Mouse (Mus musculus) E14TG2a.4 (cell line): ENCODE data around the gene Gm6370.
"Not testable (repeated sequence)": the region's sequence is repeated elsewhere in the genome, so short reads cannot be mapped to it uniquely, and the experiment has no call there.

Source experiments
- H3K27me3 ChIP-seq: 2 replicates; pipeline ENCODE4 v1.6.1; 2014; ENCODE audit warnings: low read length, control low read depth; ENCODE audit not compliant: insufficient read depth
- H3K36me3 ChIP-seq: 2 replicates; pipeline ENCODE4 v1.6.1; 2014; ENCODE audit warnings: low read length, control low read depth; ENCODE audit not compliant: insufficient read depth
- H3K4me1 ChIP-seq: replicated peaks from 2 replicates; pipeline ENCODE4 v1.6.1; 2014; ENCODE audit warnings: low read depth, low read length, control low read depth
- H3K4me3 ChIP-seq: replicated peaks from 2 replicates; pipeline ENCODE4 v1.5.1; 2014; ENCODE audit warnings: mild to moderate bottlenecking, low read length
- H3K9me3 ChIP-seq: 2 replicates; pipeline ENCODE4 v1.6.1; 2014; ENCODE audit warnings: low read length, control low read depth
- CTCF ChIP-seq: conservative IDR thresholded peaks from 2 replicates; pipeline ENCODE4 v1.5.1; 2014; ENCODE audit warnings: low read length
- NANOG ChIP-seq: IDR thresholded peaks from 2 replicates; pipeline ENCODE4 v1.6.1; 2014; ENCODE audit warnings: borderline replicate concordance, low read length, mixed read lengths
- POU5F1 ChIP-seq: IDR thresholded peaks from 2 replicates; pipeline ENCODE4 v1.6.1; 2014; ENCODE audit warnings: low read length, borderline replicate concordance

The Gm6370 gene

DNA sequence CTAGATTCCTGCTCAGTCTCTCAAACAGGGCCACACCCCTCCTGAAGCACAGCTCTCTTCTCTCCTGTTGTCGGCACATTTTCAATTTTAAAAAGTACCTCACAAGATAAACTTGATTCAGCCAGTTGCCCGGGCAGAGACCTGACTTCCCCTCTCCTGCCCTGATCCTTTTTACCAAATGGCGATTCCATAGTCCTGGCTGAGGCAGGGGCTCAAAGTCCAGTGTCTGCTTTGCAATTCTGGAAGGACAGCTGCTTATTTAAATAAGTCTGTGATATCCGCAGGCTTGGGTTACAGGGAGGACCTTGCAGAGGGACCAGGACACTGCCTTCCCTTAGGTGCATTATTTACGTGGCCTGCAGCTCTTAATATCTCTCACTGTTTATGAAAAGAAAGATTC, 19.9 kb upstream of the Gm6370 start:
- no peaks in the 10 kb centered on the region for H3K27me3 ChIP-seq
- H3K4me1 ChIP-seq: peaks cover 8% of the 10 kb centered on the region
- H3K9me3 ChIP-seq: no peaks in the 10 kb centered on the region
- H3K36me3 ChIP-seq: peaks cover 58% of the 10 kb centered on the region
- no peak overlapping the region for H3K4me3 ChIP-seq
- TF ChIP-seq CTCF (no peak), NANOG (no peak), POU5F1 (no peak)

DNA sequence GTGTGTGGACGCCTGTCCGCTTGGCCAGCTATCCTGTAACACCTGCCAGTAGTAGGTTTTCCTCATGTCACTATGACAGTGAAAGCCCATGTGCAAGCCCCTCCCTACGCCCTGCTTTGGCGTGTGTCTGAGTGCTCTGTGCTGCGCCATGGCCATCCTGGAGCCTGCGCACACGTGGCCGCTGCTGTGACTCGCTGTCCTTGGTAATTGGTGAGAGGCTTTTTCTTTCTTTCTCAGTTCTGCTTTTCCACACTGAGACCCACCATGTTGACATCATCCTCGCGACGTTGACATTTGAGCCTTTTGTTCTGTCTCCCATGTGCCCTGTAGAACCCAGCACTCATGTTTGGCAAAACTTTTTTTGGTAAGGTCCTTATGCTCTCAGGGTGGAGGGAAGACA, 19.3 kb upstream of the Gm6370 start:
- Histone ChIP-seq H3K27me3 (no peaks in the 10 kb centered on the region), H3K36me3 (peaks cover 52% of the 10 kb centered on the region), H3K9me3 (no peaks in the 10 kb centered on the region), H3K4me3 (no peak overlapping the region), H3K4me1 (peaks cover 8% of the 10 kb centered on the region)
- no peak for TF ChIP-seq CTCF
- TF ChIP-seq NANOG: no peak
- TF ChIP-seq POU5F1: no peak

DNA sequence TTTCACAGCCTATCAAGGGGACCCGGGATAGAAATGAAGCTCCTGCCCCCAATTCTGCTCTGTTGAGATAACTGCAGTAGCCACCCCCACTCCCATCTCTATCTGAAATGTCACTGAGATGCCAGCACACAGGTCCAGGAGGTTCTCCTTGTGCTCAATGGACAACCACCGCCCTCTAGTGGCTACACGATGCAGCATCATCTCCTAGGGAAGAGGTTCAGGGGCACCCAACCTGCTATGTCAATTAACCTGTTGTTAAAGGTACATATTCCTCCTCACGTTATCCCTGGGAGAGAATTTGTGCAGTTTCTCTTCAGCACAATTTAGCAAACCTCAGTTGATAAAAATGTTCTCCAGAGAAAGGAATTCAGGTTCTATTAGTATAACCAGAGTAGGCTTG, 11.6 kb upstream of the Gm6370 start:
- H3K36me3 ChIP-seq, H3K9me3 ChIP-seq, H3K4me1 ChIP-seq, H3K27me3 ChIP-seq, H3K4me3 ChIP-seq: not testable (repeated sequence)
- peak; percentile 40 for TF ChIP-seq CTCF

DNA sequence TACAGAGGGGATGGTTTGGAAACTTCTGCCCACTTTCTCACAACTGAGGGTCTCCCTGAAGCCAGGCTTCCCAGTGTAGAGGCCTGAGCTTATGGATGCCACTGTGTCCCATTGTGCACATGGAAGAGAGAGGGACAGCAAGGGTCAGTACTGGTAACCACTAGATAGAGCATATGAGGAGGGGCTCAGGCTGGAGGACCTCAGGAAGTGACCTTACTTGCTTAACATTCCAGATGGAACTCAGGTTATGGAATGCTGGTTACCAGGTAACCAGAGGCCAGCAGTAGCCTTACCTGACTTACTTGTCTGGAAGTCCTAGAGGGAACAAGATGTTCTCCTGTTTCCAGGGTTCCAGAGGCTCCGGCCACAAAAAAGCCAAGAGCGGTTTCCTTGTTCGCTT, 9.5 kb upstream of the Gm6370 start, which contains the start of gene Gm6408:
Gene Gm6408, plus strand, starts transcription at position 301 of the 400 bp plus-strand sequence.
- not testable (repeated sequence) for H3K4me3 ChIP-seq, H3K9me3 ChIP-seq

DNA sequence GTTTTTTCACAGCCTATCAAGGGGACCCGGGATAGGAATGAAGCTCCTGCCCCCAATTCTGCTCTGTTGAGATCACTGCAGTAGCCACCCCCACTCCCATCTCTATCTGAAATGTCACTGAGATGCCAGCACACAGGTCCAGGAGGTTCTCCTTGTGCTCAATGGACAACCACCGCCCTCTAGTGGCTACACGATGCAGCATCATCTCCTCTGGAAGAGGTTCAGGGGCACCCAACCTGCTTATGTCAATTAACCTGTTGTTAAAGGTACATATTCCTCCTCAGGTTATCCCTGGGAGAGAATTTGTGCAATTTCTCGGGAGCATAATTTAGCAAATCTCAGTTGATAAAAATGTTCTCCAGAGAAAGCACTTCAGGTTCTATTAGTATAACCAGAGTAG, 2.2 kb upstream of the Gm6370 start:
- H3K4me1 ChIP-seq, H3K9me3 ChIP-seq, H3K27me3 ChIP-seq, H3K4me3 ChIP-seq, H3K36me3 ChIP-seq: not testable (repeated sequence)
- TF ChIP-seq CTCF: peak; percentile 10; the same call in 1 of the 2 replicates

More for the DNA sequence above, 9.5 kb upstream of the Gm6370 start, which contains the start of gene Gm6408:
- not testable (repeated sequence) for H3K27me3 ChIP-seq, H3K36me3 ChIP-seq, H3K4me1 ChIP-seq

DNA sequence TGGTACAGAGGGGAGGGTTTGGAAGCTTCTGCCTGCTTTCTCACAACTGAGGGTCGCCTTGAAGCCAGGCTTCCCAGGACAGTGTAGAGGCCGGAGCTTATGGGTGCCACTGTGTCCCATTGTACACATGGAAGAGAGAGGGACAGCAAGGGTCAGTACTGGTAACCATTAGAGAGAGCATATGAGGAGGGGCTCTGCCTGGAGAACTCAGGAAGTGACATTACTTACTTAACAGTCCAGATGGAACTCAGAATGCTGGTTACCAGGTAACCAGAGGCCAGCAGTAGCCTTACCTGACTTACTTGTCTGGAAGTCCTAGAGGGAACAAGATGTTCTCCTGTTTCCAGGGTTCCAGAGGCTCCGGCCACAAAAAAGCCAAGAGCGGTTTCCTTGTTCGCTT, 10.9 kb downstream of the Gm6370 start, which contains the start of gene 4930449I24Rik:
Gene 4930449I24Rik, plus strand, starts transcription at position 301 of the 400 bp plus-strand sequence.
- not testable (repeated sequence) for H3K9me3 ChIP-seq, H3K4me1 ChIP-seq, H3K4me3 ChIP-seq, H3K36me3 ChIP-seq, H3K27me3 ChIP-seq

DNA sequence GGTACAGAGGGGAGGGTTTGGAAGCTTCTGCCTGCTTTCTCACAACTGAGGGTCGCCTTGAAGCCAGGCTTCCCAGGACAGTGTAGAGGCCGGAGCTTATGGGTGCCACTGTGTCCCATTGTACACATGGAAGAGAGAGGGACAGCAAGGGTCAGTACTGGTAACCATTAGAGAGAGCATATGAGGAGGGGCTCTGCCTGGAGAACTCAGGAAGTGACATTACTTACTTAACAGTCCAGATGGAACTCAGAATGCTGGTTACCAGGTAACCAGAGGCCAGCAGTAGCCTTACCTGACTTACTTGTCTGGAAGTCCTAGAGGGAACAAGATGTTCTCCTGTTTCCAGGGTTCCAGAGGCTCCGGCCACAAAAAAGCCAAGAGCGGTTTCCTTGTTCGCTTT, 22.7 kb downstream of the Gm6370 start, which contains the start of gene Gm3402:
Gene Gm3402, plus strand, starts transcription at position 301 of the 400 bp plus-strand sequence.
- H3K4me3 ChIP-seq, H3K27me3 ChIP-seq, H3K9me3 ChIP-seq, H3K36me3 ChIP-seq, H3K4me1 ChIP-seq: not testable (repeated sequence)

DNA sequence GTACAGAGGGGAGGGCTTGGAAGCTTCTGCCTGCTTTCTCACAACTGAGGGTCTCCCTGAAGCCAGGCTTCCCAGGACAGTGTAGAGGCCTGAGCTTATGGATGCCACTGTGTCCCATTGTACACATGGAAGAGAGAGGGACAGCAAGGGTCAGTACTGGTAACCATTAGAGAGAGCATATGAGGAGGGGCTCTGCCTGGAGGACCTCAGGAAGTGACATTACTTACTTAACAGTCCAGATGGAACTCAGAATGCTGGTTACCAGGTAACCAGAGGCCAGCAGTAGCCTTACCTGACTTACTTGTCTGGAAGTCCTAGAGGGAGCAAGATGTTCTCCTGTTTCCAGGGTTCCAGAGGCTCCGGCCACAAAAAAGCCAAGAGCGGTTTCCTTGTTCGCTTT, 34.3 kb downstream of the Gm6370 start, which contains the start of gene Gm3404:
Gene Gm3404, plus strand, starts transcription at position 301 of the 400 bp plus-strand sequence.
- H3K4me3 ChIP-seq, H3K9me3 ChIP-seq, H3K4me1 ChIP-seq, H3K36me3 ChIP-seq, H3K27me3 ChIP-seq: not testable (repeated sequence)

DNA sequence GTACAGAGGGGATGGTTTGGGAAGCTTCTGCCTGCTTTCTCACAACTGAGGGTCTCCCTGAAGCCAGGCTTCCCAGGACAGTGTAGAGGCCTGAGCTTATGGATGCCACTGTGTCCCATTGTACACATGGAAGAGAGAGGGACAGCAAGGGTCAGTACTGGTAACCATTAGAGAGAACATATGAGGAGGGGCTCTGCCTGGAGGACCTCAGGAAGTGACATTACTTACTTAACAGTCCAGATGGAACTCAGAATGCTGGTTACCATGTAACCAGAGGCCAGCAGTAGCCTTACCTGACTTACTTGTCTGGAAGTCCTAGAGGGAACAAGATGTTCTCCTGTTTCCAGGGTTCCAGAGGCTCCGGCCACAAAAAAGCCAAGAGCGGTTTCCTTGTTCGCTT, 46.2 kb downstream of the Gm6370 start, which contains the start of gene Gm3409:
Gene Gm3409, plus strand, starts transcription at position 301 of the 400 bp plus-strand sequence.
- H3K36me3 ChIP-seq, H3K4me1 ChIP-seq, H3K9me3 ChIP-seq, H3K4me3 ChIP-seq, H3K27me3 ChIP-seq: not testable (repeated sequence)
